Mouse (Mus musculus) heart, postnatal 0 days (tissue): ENCODE data around the gene Rln1. TPM values are rescaled to one million over a fixed set of nuclear protein-coding genes. Genes with fewer than 3 reads are reported as not detected.

ENCODE experiments used
- ATAC-seq: fragments of 200-750 bp; cut with Nextera tagmentation; 2 replicates; pipeline ENCODE4 v1.8.0; 2017; ENCODE audit warnings: low read depth, moderate number of reproducible peaks, moderate library complexity; ENCODE audit not compliant: insufficient read depth
- DNase-seq: peaks from one replicate; pipeline ENCODE4 v3.0.0-alpha.2; 2016; ENCODE audit warnings: low spot score
- H3K27ac ChIP-seq: fragments of 300-500 bp; sonication (generic); 2 replicates; pipeline ENCODE4 v1.5.1; 2014; ENCODE audit warnings: low read depth, mild to moderate bottlenecking
- H3K27me3 ChIP-seq: fragments of 300-500 bp; sonication (generic); 2 replicates; pipeline ENCODE4 v1.6.1; 2014; ENCODE audit warnings: low read length, mixed read lengths; ENCODE audit not compliant: control insufficient read depth, insufficient read depth
- H3K36me3 ChIP-seq: fragments of 300-500 bp; sonication (generic); replicated peaks from 2 replicates; pipeline ENCODE4 v1.6.1; 2014; ENCODE audit warnings: low read length, mixed read lengths; ENCODE audit not compliant: control insufficient read depth, insufficient read depth
- H3K4me1 ChIP-seq: fragments of 300-500 bp; sonication (generic); 2 replicates; pipeline ENCODE4 v1.6.1; 2014; ENCODE audit warnings: antibody characterized with exemption; ENCODE audit not compliant: control insufficient read depth, insufficient read depth
- H3K4me2 ChIP-seq: fragments of 300-500 bp; sonication (generic); 2 replicates; pipeline ENCODE4 v1.6.1; 2014; ENCODE audit warnings: low read depth, mild to moderate bottlenecking, low read length, moderate library complexity
- H3K4me3 ChIP-seq: fragments of 300-500 bp; sonication (generic); 2 replicates; pipeline ENCODE4 v1.5.1; 2014; ENCODE audit warnings: low read depth, low read length
- H3K9ac ChIP-seq: fragments of 300-500 bp; sonication (generic); replicated peaks from 2 replicates; pipeline ENCODE4 v1.6.1; 2014; ENCODE audit warnings: low read depth, low read length, mixed read lengths
- H3K9me3 ChIP-seq: fragments of 300-500 bp; sonication (generic); replicated peaks from 2 replicates; pipeline ENCODE4 v1.6.1; 2016; ENCODE audit warnings: low read length; ENCODE audit not compliant: control insufficient read depth
- CTCF ChIP-seq: IDR thresholded peaks from 2 replicates; pipeline ENCODE4 v1.5.1; 2016; ENCODE audit warnings: antibody characterized with exemption, control low read depth, low read depth
- EP300 ChIP-seq: IDR thresholded peaks from 2 replicates; pipeline ENCODE4 v1.6.1; 2016; ENCODE audit warnings: antibody characterized with exemption, low read depth
- WGBS: fragments of 180-500 bp; shearing (Covaris S2); extraction: QIAGEN DNeasy Blood & Tissue Kit; methylation state at CpG from one replicate; pipeline ENCODE4 v1.1.7; 2014; 5-methylcytosine and 5-hydroxymethylcytosine counted together
- polyA plus RNA-seq: library from polyadenylated mRNA; unstranded; fragments of >200 nt; fragmentation: Nextera tagmentation; extraction: Ambion mirVana; gene quantifications from 2 replicates; pipeline ENCODE4 v1.2.1, GENCODE M21; 2015
- total RNA-seq: library from RNA; depleted of rRNA; stranded (reverse); fragments of >200 nt; gene quantifications from 2 replicates; pipeline ENCODE4 v1.2.3, GENCODE M21; 2014; ENCODE audit warnings: low replicate concordance

Gene Rln1
- total and polyA plus RNA-seq, 2 experiments from 2014 or later, result 0.31 TPM; not detected in 1

DNA sequence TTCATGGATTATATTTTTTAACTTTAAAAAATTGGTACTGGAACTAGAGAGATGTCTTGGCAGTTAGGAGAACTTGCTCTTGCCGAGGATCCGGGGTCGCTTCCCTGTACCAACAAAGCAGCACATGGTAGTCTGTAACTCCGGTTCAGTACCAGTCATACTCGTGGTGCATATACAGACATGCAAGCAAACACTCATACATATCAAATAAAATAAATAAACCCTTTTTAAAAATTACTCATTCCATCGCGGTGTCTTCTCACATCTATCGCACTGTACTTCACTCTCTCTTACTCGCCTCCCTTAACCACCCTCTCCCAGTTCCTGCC is 8.7 kb downstream of the Rln1 start:
- Histone ChIP-seq H3K4me3 (peak overlapping the region; percentile 37; the same call in 1 of the 2 replicates), H3K4me1 (no peaks in the 10 kb centered on the region), H3K9ac (no peak overlapping the region), H3K27me3 (0 out of 2 replicates have a peak, but pooled peaks cover 6% of the 10 kb centered on the region), H3K9me3 (no peaks in the 10 kb centered on the region), H3K4me2 (peak overlapping the region; percentile 70), H3K27ac (no peak overlapping the region), H3K36me3 (no peaks in the 10 kb centered on the region)
- TF ChIP-seq CTCF, result no peak
- no peak for TF ChIP-seq EP300
- WGBS, result 65% methylated on average over 9 of the region's 9 CpGs
- no peak for DNase-seq
- no peak for ATAC-seq

DNA sequence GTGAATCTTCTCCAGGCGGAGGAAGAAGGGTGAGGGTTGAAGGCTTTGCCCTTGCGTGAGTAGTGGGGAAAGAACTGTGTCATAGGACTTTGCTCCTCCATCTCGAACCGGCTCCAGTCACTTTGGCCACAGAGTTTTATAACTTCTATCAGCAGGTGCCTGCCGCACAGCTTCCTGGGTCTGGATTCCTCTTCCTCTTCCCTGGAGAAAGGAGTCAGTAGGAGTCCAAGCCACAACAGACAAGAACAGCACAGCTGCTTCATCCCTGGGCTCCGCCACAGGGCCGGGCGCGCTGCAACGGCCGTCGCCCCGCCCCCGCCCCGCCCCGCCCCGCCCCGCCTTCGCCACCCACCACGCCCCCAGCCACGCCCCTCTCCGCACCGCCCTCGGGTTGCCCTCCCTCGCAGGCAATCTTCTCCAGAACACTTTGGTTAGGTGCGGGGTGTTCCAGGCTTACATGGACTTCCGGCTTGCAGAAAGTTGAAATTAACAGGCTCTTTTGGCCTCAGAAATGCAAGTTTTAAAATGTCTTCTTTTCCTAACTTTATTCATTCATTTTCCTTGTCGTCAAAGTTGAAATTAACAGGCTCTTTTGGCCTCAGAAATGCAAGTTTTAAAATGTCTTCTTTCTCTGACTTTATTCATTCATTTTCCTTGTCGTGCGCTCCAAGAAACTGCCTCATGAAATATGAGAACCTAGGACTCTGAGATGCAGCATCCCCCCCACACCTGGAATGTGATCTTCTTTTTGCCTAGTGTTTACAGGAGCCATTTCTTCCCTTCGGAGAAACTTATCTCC is 9.2 kb downstream of the Rln1 start, which contains the start of gene Insl6:
Insl6 (minus strand) TSS at position 304 of the 799 bp plus-strand sequence.
- H3K4me1 ChIP-seq, result no peaks in the 10 kb centered on the region
- peak within 1 kb of the TSS; percentile 70 for H3K4me2 ChIP-seq
- DNase-seq, result peak; percentile 66
- 5% methylated on average over 31 of the region's 31 CpGs for WGBS
- H3K36me3 ChIP-seq, result no peaks in the 10 kb centered on the region
- 0 out of 2 replicates have a peak within 1 kb of the TSS, but pooled peaks have one; percentile 17 for H3K9ac ChIP-seq
- no peak for TF ChIP-seq EP300
- TF ChIP-seq CTCF, result no peak
- H3K27ac ChIP-seq, result no peak within 1 kb of the TSS
- 0 out of 2 replicates have a peak, but pooled peaks cover 6% of the 10 kb centered on the region for H3K27me3 ChIP-seq
- peak; percentile 98 for ATAC-seq
- H3K4me3 ChIP-seq, result peak within 1 kb of the TSS; percentile 37
- H3K9me3 ChIP-seq, result no peaks in the 10 kb centered on the region

DNA sequence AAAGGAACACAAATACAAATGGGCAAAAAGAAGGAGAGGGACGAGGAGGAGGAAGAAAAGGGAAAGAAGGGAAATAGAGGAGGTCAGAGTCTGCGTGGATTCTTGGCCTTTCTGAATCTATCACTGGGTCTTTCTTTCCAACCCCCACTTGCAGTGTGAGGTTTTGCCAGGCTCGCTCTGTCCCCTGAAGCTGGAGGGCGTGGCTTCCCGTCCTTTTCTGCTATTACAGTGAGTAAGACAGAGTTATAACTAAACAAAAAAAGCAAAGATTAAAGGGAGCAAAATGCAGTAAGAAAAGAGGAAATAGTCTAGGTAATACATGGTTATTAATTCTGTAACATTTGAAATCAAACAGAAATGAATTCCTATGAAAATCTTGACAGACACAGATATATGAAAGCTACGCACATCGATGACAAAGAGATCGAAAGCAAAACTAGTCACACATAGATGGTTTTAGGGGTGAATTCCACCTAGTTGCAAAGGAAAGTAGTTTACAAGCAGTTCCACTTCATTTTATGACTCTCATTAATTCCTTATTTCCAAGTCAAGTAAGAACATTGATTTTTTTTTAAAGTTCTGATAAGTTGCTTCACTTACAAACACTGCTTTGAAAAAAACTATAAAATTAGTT is 10.9 kb downstream of the Rln1 start:
- Histone ChIP-seq H3K9ac (no peak overlapping the region), H3K27me3 (0 out of 2 replicates have a peak, but pooled peaks cover 6% of the 10 kb centered on the region), H3K9me3 (no peaks in the 10 kb centered on the region), H3K4me3 (no peak overlapping the region), H3K4me2 (no peak overlapping the region), H3K36me3 (no peaks in the 10 kb centered on the region), H3K27ac (no peak overlapping the region), H3K4me1 (no peaks in the 10 kb centered on the region)
- ATAC-seq (no peak), DNase-seq (no peak)
- TF ChIP-seq EP300, result no peak
- TF ChIP-seq CTCF, result no peak
- 74% methylated on average over 8 of the region's 8 CpGs for WGBS

DNA sequence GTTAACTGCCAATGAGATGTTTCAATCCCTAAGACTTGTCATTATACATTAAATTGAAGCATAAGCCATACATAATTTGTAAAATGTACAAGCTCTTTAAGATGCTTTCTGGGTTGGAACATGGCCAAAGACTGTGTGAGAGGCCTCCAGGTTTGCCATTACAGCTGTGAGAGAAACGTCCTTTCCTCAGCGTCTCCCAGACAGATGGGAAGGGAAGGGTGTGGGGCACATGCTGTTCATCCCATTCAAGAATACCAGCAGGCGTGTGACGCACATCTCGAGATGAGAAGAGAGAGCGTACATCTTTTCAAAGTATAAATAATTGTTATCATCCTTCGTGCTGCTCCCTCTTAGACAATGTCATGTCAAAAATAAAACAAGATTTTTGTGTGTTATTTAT is 21.8 kb downstream of the Rln1 start:
- TF ChIP-seq CTCF (no peak), EP300 (no peak)
- Histone ChIP-seq H3K36me3 (peaks cover 42% of the 10 kb centered on the region), H3K4me3 (no peak overlapping the region), H3K27ac (no peak overlapping the region), H3K4me2 (no peak overlapping the region), H3K9ac (no peak overlapping the region), H3K4me1 (no peaks in the 10 kb centered on the region), H3K27me3 (no peaks in the 10 kb centered on the region), H3K9me3 (peaks cover 12% of the 10 kb centered on the region; the same call in 1 of the 2 replicates)
- 74% methylated on average over 7 of the region's 7 CpGs for WGBS
- ATAC-seq (no peak), DNase-seq (no peak)

DNA sequence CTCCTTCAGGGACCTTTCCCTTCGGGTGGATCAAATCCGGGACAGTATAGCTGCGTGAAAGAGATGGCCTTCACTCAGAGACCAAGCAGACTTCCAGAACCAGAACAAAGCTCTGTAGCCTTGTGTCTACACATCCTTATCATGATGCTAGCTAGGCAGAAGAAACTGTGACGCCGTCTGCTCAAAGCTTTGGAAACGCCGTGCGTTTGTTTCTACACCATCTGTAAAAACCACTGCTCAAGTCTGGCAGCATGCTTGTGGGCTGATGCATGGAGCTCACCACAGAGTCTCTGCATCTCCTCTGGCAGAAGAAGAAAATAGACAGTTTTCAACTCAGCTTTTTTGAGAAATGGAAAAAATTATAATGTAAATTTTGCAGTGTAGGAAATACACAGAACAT is 22.7 kb downstream of the Rln1 start:
- WGBS, result 86% methylated on average over 8 of the region's 8 CpGs
- peaks cover 42% of the 10 kb centered on the region for H3K36me3 ChIP-seq

More for the DNA sequence above, 22.7 kb downstream of the Rln1 start:
- Histone ChIP-seq H3K9ac (no peak overlapping the region), H3K4me3 (no peak overlapping the region), H3K4me1 (no peaks in the 10 kb centered on the region), H3K4me2 (no peak overlapping the region), H3K27ac (no peak overlapping the region), H3K27me3 (no peaks in the 10 kb centered on the region), H3K9me3 (peaks cover 12% of the 10 kb centered on the region; the same call in 1 of the 2 replicates)
- ATAC-seq (no peak), DNase-seq (no peak)
- TF ChIP-seq CTCF, result no peak
- no peak for TF ChIP-seq EP300
